Mouse (Mus musculus): Measurements from ENCODE around the gene Klhl32. TPM values are rescaled to one million over a fixed set of nuclear protein-coding genes. Genes with fewer than 3 reads are reported as not detected.

The Klhl32 gene
- total and polyA plus RNA-seq, 3 experiments: 0.03 TPM; not detected in 2

GRCm38 (mm10) chr4:24765919-24766318 lies 85.0 kb downstream of the Klhl32 start:
- Histone ChIP-seq H3K79me2 (ENCODE audit: control insufficient read depth, insufficient read depth, low read length, poor library complexity) (no peaks in the 10 kb centered on the region), H3K36me3 (ENCODE audit: control insufficient read depth in 1 of 2, insufficient read depth in 2 of 2, low read length in 2 of 2) (no peaks in the 10 kb centered on the region), H3K27ac (ENCODE audit: control insufficient read depth, low read depth, low read length) (no peak overlapping the region), H3K4me1 (ENCODE audit: control insufficient read depth in 1 of 2, insufficient read depth in 2 of 2, low read length in 2 of 2) (no peaks in the 10 kb centered on the region), H3K4me3 (ENCODE audit: control insufficient read depth in 1 of 2, insufficient read depth in 1 of 2, low read depth in 2 of 2, low read length in 2 of 2) (no peak overlapping the region), H3K9ac (ENCODE audit: control insufficient read depth, low read depth, low read length, poor library complexity, severe bottlenecking) (no peak overlapping the region), H3K9me3 (replicated peaks; ENCODE audit: insufficient read depth, low read length) (no peaks in the 10 kb centered on the region), H3K27me3 (ENCODE audit: control insufficient read depth in 1 of 2, insufficient read depth in 2 of 2, low read length in 2 of 2) (no peaks in the 10 kb centered on the region)
- no peak for DNase-seq (ENCODE audit: low read depth, low spot score)
- TF ChIP-seq GATA1 (IDR thresholded peaks at IDR 0.05; ENCODE audit: low read depth, low read length) (no peak), ZKSCAN1 (IDR thresholded peaks at IDR 0.05; ENCODE audit: low read depth, low read length) (no peak), USF1 (IDR thresholded peaks at IDR 0.05; ENCODE audit: low read depth, low read length) (no peak), MAZ (IDR thresholded peaks at IDR 0.05; ENCODE audit: low read depth, low read length) (no peak), ELF1 (IDR thresholded peaks at IDR 0.05; ENCODE audit: low read depth, low read length) (no peak), POLR2AphosphoS2 (IDR thresholded peaks at IDR 0.05; ENCODE audit: low read length) (no peak), MAFK (IDR thresholded peaks at IDR 0.05; ENCODE audit: borderline replicate concordance, low read depth, low read length) (no peak), CTCF (IDR thresholded peaks at IDR 0.05 in 2 of 3, conservative IDR thresholded peaks at IDR 0.05 in 1 of 3; ENCODE audit: control insufficient read depth in 1 of 3, insufficient read depth in 1 of 3, low read depth in 2 of 3, low read length in 3 of 3, poor library complexity in 1 of 3, severe bottlenecking in 1 of 3) (no peak), BHLHE40 (IDR thresholded peaks at IDR 0.05; ENCODE audit: borderline replicate concordance, low read depth, low read length) (no peak), UBTF (IDR thresholded peaks at IDR 0.05; ENCODE audit: borderline replicate concordance, insufficient read depth, low read depth, low read length) (no peak), MAX (IDR thresholded peaks at IDR 0.05; ENCODE audit: low read length) (no peak), MYB (IDR thresholded peaks at IDR 0.05; ENCODE audit: low read depth, low read length) (no peak), NELFE (IDR thresholded peaks at IDR 0.05; ENCODE audit: low read depth, low read length) (no peak), RCOR1 (IDR thresholded peaks at IDR 0.05; ENCODE audit: low read depth, low read length) (no peak), GABPA (IDR thresholded peaks at IDR 0.05; ENCODE audit: low read depth, low read length) (no peak), SMC3 (IDR thresholded peaks at IDR 0.05; ENCODE audit: low read depth, low read length) (no peak)

GRCm38 (mm10) chr4:24765469-24765868 lies 85.5 kb downstream of the Klhl32 start:
- Histone ChIP-seq H3K27ac (ENCODE audit: control insufficient read depth, low read depth, low read length) (no peak overlapping the region), H3K4me1 (ENCODE audit: control insufficient read depth in 1 of 2, insufficient read depth in 2 of 2, low read length in 2 of 2) (no peaks in the 10 kb centered on the region), H3K36me3 (ENCODE audit: control insufficient read depth in 1 of 2, insufficient read depth in 2 of 2, low read length in 2 of 2) (no peaks in the 10 kb centered on the region), H3K4me3 (ENCODE audit: control insufficient read depth in 1 of 2, insufficient read depth in 1 of 2, low read depth in 2 of 2, low read length in 2 of 2) (no peak overlapping the region), H3K79me2 (ENCODE audit: control insufficient read depth, insufficient read depth, low read length, poor library complexity) (no peaks in the 10 kb centered on the region), H3K9me3 (replicated peaks; ENCODE audit: insufficient read depth, low read length) (no peaks in the 10 kb centered on the region), H3K9ac (ENCODE audit: control insufficient read depth, low read depth, low read length, poor library complexity, severe bottlenecking) (no peak overlapping the region), H3K27me3 (ENCODE audit: control insufficient read depth in 1 of 2, insufficient read depth in 2 of 2, low read length in 2 of 2) (no peaks in the 10 kb centered on the region)
- DNase-seq (ENCODE audit: low read depth, low spot score): no peak
- TF ChIP-seq ZKSCAN1 (IDR thresholded peaks at IDR 0.05; ENCODE audit: low read depth, low read length) (no peak), ZMIZ1 (IDR thresholded peaks at IDR 0.05; ENCODE audit: low read depth, low read length) (no peak), RAD21 (IDR thresholded peaks at IDR 0.05; ENCODE audit: low read depth, low read length) (no peak), USF1 (IDR thresholded peaks at IDR 0.05; ENCODE audit: low read depth, low read length) (no peak), MYC (IDR thresholded peaks at IDR 0.05; ENCODE audit: low read depth, low read length) (no peak), EP300 (IDR thresholded peaks at IDR 0.05; ENCODE audit: low read depth in 1 of 2, low read length in 2 of 2) (no peak), MYB (IDR thresholded peaks at IDR 0.05; ENCODE audit: low read depth, low read length) (no peak), POLR2AphosphoS2 (IDR thresholded peaks at IDR 0.05; ENCODE audit: low read length) (no peak), TAL1 (IDR thresholded peaks at IDR 0.05; ENCODE audit: low read length) (no peak), ETS1 (IDR thresholded peaks at IDR 0.05; ENCODE audit: low read depth, low read length) (no peak), KAT2A (conservative IDR thresholded peaks at IDR 0.05; ENCODE audit: low read depth, low read length) (no peak), MEF2A (IDR thresholded peaks at IDR 0.05; ENCODE audit: extremely low read depth, insufficient replicate concordance, low read depth, low read length, poor library complexity, severe bottlenecking) (no peak), NRF1 (IDR thresholded peaks at IDR 0.05; ENCODE audit: insufficient read depth, low read depth, low read length, poor library complexity, severe bottlenecking) (no peak), CHD1 (IDR thresholded peaks at IDR 0.05; ENCODE audit: low read depth, low read length) (no peak), UBTF (IDR thresholded peaks at IDR 0.05; ENCODE audit: borderline replicate concordance, insufficient read depth, low read depth, low read length) (no peak)
